Mouse (Mus musculus) intestine, postnatal 0 days (tissue): ENCODE data around the gene Ambra1. TPM values are rescaled to one million over a fixed set of nuclear protein-coding genes. Genes with fewer than 3 reads are reported as not detected.

Experiments used
- ATAC-seq: fragments of 200-750 bp; cut with Nextera tagmentation; 2 replicates; pipeline ENCODE4 v1.8.0; 2017; ENCODE audit warnings: mild to moderate bottlenecking, moderate TSS enrichment, moderate library complexity
- H3K27ac ChIP-seq: fragments of 300-500 bp; sonication (generic); 2 replicates; pipeline ENCODE4 v1.5.1; 2014; ENCODE audit warnings: mild to moderate bottlenecking, low read depth, low read length, moderate library complexity
- H3K27me3 ChIP-seq: fragments of 300-500 bp; sonication (generic); replicated peaks from 2 replicates; pipeline ENCODE4 v1.6.1; 2014; ENCODE audit warnings: low read length, mixed read lengths; ENCODE audit not compliant: control insufficient read depth, insufficient read depth
- H3K36me3 ChIP-seq: fragments of 300-500 bp; sonication (generic); 2 replicates; pipeline ENCODE4 v1.6.1; 2014; ENCODE audit warnings: mild to moderate bottlenecking, moderate library complexity; ENCODE audit not compliant: control insufficient read depth, insufficient read depth
- H3K4me1 ChIP-seq: fragments of 300-500 bp; sonication (generic); replicated peaks from 2 replicates; pipeline ENCODE4 v1.6.1; 2014; ENCODE audit warnings: antibody characterized with exemption, low read length, mixed read lengths; ENCODE audit not compliant: control insufficient read depth, insufficient read depth
- H3K4me2 ChIP-seq: fragments of 300-500 bp; sonication (generic); replicated peaks from 2 replicates; pipeline ENCODE4 v1.6.1; 2014; ENCODE audit warnings: low read depth, mild to moderate bottlenecking, moderate library complexity
- H3K4me3 ChIP-seq: fragments of 300-500 bp; sonication (generic); 2 replicates; pipeline ENCODE4 v1.5.1; 2014; ENCODE audit warnings: low read depth, low read length
- H3K9ac ChIP-seq: fragments of 300-500 bp; sonication (generic); 2 replicates; pipeline ENCODE4 v1.6.1; 2014; ENCODE audit warnings: mild to moderate bottlenecking, low read depth, low read length
- H3K9me3 ChIP-seq: fragments of 300-500 bp; sonication (generic); 2 replicates; pipeline ENCODE4 v1.6.1; 2016; ENCODE audit warnings: mixed run types; ENCODE audit not compliant: control insufficient read depth
- CTCF ChIP-seq: sonication (generic); IDR thresholded peaks from 2 replicates; pipeline ENCODE4 v1.5.1; 2016; ENCODE audit warnings: low read depth, mild to moderate bottlenecking, control low read depth, antibody characterized with exemption, moderate library complexity
- WGBS: fragments of 180-500 bp; shearing (Covaris S2); extraction: QIAGEN DNeasy Blood & Tissue Kit; methylation state at CpG from one replicate; pipeline ENCODE4 v1.1.7; 2014; 5-methylcytosine and 5-hydroxymethylcytosine counted together
- polyA plus RNA-seq: library from polyadenylated mRNA; unstranded; fragments of >200 nt; fragmentation: Nextera tagmentation; extraction: Ambion mirVana; gene quantifications from 2 replicates; pipeline ENCODE4 v1.2.1, GENCODE M21; 2015

Gene Ambra1
- polyA plus RNA-seq, 1 experiment from 2014 or later: 5.5 TPM

DNA sequence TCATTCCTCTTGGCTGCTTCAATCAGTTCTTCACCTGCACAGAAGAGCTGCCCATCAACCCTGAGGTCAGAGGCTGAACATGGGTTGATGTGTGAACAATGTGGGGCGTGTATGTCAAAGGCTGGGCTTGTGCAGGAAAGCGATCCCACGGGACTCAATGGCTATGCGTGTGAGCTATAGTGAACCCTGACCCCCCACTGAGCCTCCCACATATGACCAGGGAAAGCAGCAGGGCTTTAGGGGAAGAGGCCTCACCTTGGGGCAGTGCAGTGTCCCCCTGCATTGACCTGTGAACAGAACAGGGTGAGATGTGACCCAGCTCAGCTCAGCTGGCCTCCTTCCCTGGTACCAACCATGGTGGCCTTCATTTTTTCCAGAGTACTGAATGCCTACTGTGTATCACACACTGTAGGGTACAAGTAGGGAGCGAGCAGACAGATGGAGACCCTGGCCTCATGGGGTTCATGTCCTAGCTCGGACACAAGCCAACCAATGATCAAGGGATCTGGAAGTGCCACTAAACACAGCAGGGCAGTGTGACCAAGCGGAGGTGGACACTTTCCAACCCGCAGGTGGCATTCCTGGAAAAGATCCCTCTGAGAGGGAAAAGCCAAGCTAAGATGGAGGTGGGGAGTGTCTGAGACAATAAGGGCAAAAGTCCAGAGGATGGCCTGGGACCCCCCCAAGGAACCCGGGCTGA, 205.0 kb downstream of the Ambra1 start:
- Histone ChIP-seq H3K4me2 (no peak overlapping the region), H3K27me3 (no peaks in the 10 kb centered on the region), H3K9ac (no peak overlapping the region), H3K4me1 (no peaks in the 10 kb centered on the region; the same call in 1 of the 2 replicates), H3K4me3 (no peak overlapping the region), H3K9me3 (no peaks in the 10 kb centered on the region), H3K27ac (0 out of 2 replicates have a peak overlapping the region, but pooled peaks have one; percentile 7), H3K36me3 (peaks cover 69% of the 10 kb centered on the region)
- ATAC-seq: 0 out of 2 replicates have a peak, but pooled peaks have one; percentile 2
- WGBS: 62% methylated on average over 9 of the region's 9 CpGs
- no peak for TF ChIP-seq CTCF

DNA sequence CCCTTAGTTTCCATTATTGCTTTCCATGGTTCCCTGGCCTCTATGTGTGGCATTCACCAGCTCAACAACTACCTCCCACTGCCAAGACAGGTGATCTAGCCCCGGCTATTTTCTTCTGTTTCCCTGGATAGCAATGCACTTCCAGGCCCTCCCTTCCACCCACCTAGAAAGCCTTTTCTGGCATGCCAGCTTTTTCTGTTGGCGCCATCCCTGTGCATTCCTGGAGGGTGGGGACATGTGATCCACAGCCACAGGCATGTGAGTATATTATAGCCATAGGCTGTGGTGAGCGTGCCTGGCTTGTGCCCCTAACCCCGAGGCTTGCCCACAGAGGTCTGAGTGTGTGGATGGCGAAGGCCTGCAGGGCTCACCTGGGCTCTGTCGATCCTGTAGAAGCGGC, 206.2 kb downstream of the Ambra1 start:
- no peak for TF ChIP-seq CTCF
- H3K4me2 ChIP-seq: no peak overlapping the region
- H3K27ac ChIP-seq: no peak overlapping the region; the same call in 1 of the 2 replicates
- no peak for ATAC-seq
- no peak overlapping the region for H3K4me3 ChIP-seq
- 87% methylated on average over 7 of the region's 7 CpGs for WGBS
- H3K36me3 ChIP-seq: peaks cover 79% of the 10 kb centered on the region
- H3K9me3 ChIP-seq: no peaks in the 10 kb centered on the region
- H3K4me1 ChIP-seq: no peaks in the 10 kb centered on the region
- no peaks in the 10 kb centered on the region for H3K27me3 ChIP-seq
- H3K9ac ChIP-seq: no peak overlapping the region

DNA sequence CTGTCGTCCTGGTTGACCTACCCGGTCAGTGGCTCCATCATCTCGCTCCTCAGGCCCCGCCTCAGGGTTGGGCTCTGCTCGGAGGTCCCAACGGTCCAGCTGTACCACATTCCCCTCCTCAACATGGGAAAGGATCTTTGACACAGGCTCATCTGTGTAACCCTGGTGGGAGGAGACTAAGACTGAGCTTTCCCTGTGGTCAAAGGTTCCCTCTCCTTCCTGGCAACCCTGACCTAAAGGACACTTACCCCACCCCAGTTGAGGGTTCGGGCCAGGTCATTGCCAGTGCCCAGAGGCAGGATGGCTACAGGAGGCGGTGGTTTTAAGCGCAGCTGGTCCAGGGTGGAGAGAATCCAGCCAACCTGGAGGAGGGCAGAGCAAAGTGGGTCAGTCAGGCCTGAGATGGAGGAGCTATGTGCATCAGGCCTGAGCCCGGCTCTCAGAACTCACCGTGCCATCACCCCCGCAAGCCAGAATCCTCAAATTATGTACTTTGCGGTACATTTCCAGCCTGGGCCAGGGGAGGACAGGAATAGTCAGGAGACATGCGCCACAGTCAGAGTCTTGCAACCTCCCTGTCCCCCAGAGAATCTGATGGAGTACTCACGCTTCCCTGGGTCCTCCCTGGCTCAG, 209.5 kb downstream of the Ambra1 start:
- ATAC-seq: no peak
- H3K9ac ChIP-seq: no peak overlapping the region
- peaks cover 91% of the 10 kb centered on the region for H3K36me3 ChIP-seq
- no peaks in the 10 kb centered on the region for H3K9me3 ChIP-seq
- no peak overlapping the region for H3K4me2 ChIP-seq
- no peak overlapping the region for H3K4me3 ChIP-seq
- H3K27ac ChIP-seq: no peak overlapping the region
- no peak for TF ChIP-seq CTCF
- WGBS: 79% methylated on average over 15 of the region's 15 CpGs
- no peaks in the 10 kb centered on the region for H3K27me3 ChIP-seq
- H3K4me1 ChIP-seq: no peaks in the 10 kb centered on the region

DNA sequence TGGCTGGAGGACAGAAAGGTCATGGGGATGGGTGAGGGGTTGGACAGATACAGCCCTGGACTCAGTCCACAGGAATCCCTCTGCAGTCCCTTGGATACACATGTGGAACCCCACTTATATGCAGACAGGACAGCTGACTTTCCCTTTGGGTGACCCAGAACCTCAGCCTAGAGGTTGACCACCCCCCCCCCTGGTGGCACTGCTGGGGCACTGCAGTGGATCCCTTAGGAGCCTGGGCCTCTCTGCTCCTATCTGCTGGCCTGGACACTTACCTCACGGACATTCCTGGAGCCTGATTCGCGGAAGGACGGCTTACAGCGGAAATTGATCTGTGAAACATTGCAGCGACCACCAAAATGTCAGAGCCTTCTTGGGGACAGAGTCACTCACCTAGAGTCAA, 212.4 kb downstream of the Ambra1 start:
- H3K36me3 ChIP-seq: peaks cover 74% of the 10 kb centered on the region

DNA sequence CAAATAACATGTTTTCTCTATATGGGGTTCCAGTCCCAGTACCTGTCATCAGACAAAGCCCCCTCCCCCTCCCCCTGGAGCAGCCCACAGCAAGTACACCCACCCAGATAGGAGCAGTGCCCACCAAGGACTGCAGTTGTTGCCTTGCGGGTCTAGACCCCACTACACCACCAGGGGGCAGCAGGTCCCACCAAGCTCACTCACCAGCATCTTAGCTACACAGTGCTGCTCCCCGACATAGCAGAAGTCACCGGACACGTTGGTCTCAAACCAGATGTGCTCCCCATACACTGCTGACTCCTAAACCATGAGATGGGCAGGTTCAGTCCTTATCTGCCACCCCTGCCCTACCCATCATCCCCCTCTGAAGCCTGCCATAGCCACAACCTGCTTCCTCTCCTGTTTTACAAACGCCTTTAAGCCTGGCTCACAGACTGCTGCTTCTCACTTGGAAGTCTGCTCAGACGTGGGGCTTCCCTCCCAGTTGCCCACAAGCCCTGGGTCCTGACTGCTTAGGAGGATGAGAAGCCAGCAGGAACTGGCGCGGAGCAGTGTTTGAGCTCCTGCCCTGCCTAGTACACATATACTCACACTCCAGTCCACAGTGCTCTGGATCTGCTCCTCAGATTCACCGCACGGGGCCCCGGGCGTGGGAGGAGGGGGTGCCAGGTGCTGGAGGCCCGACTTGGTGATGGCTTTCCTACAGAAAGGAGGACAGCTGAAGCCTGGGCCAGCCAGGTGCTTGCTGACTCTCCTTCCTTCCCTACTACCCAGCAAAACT, 214.4 kb downstream of the Ambra1 start:
- Histone ChIP-seq H3K36me3 (peaks cover 54% of the 10 kb centered on the region), H3K9me3 (no peaks in the 10 kb centered on the region), H3K27me3 (no peaks in the 10 kb centered on the region), H3K4me2 (no peak overlapping the region), H3K4me1 (peaks cover 10% of the 10 kb centered on the region), H3K27ac (no peak overlapping the region), H3K4me3 (no peak overlapping the region), H3K9ac (no peak overlapping the region)
- 39% methylated on average over 13 of the region's 13 CpGs for WGBS
- peak; percentile 98 for TF ChIP-seq CTCF
- peak; percentile 44 for ATAC-seq

More for the DNA sequence above, 212.4 kb downstream of the Ambra1 start:
- H3K4me2 ChIP-seq: no peak overlapping the region
- H3K9me3 ChIP-seq: no peaks in the 10 kb centered on the region
- H3K4me3 ChIP-seq: no peak overlapping the region
- no peak for ATAC-seq
- WGBS: 55% methylated on average over 6 of the region's 6 CpGs
- no peak overlapping the region for H3K9ac ChIP-seq
- peak; percentile 71 for TF ChIP-seq CTCF
- H3K27ac ChIP-seq: no peak overlapping the region
- peaks cover 1% of the 10 kb centered on the region for H3K4me1 ChIP-seq
- H3K27me3 ChIP-seq: no peaks in the 10 kb centered on the region

DNA sequence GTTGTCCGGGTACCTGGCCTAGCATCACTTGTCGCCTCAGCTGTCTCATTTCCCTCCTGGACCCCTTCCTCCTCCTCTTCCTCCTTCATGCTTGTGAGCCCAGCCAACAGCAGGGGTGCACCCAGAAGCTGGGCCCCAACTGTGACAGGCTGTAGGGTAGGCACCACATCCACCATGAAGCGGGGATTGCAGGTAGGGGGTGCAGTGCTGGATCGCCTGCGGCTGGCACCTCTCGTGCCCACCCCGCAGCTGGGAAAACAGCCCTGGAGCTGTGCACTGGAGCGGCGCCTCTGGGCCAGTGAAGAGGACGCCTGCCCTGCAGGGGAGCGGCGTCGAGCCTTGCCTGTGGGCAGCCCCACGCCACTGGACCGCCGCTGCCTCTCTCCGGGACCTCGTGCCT, 215.5 kb downstream of the Ambra1 start, which contains the start of gene Gm9821:
TSS of gene Gm9821 (plus strand) at position 221 of the 400 bp plus-strand sequence.
- Histone ChIP-seq H3K4me2 (no peak within 1 kb of the TSS), H3K4me3 (no peak within 1 kb of the TSS), H3K27ac (no peak within 1 kb of the TSS), H3K36me3 (peaks cover 43% of the 10 kb centered on the region), H3K9me3 (no peaks in the 10 kb centered on the region), H3K4me1 (peaks cover 17% of the 10 kb centered on the region), H3K9ac (no peak within 1 kb of the TSS), H3K27me3 (no peaks in the 10 kb centered on the region)
- 91% methylated on average over 18 of the region's 18 CpGs for WGBS
- no peak for TF ChIP-seq CTCF
- ATAC-seq: no peak
